Mouse (Mus musculus) right cerebral cortex, postnatal 10 days (tissue): ENCODE results near the gene Esr2.
"Not testable (repeated sequence)": the region's sequence is repeated elsewhere in the genome, so short reads cannot be mapped to it uniquely, and the experiment has no call there.

Source experiments
- DNase-seq, 2 experiments: peaks; one replicate each; pipeline ENCODE4 v3.0.0; 2021; ENCODE audit warnings: low spot score in 2 of 2

Esr2 gene

GRCm38 (mm10) chr12:76152389-76152788, 24.7 kb downstream of the Esr2 start:
- not testable (repeated sequence) for DNase-seq

- DNase-seq = no peak
These were observed 40.4 kb downstream of the Esr2 start for GRCm38 (mm10) chr12:76136701-76137100.

- not testable (repeated sequence) for DNase-seq
These were observed 44.0 kb downstream of the Esr2 start for GRCm38 (mm10) chr12:76133081-76133480.

- no peak for DNase-seq
These were observed 44.5 kb downstream of the Esr2 start for GRCm38 (mm10) chr12:76132591-76132990.

GRCm38 (mm10) chr12:76130891-76131290, 46.2 kb downstream of the Esr2 start:
- no peak for DNase-seq

- no peak for DNase-seq
These were observed 46.8 kb downstream of the Esr2 start for GRCm38 (mm10) chr12:76130281-76130680.

GRCm38 (mm10) chr12:76128831-76129230, 48.2 kb downstream of the Esr2 start:
- no peak for DNase-seq

GRCm38 (mm10) chr12:76128306-76128705, 48.8 kb downstream of the Esr2 start:
- no peak for DNase-seq

GRCm38 (mm10) chr12:76123223-76123622, 53.8 kb downstream of the Esr2 start:
- no peak for DNase-seq

GRCm38 (mm10) chr12:76117632-76118153, 59.4 kb downstream of the Esr2 start:
- DNase-seq = no peak

- no peak for DNase-seq
These were observed 60.5 kb downstream of the Esr2 start for GRCm38 (mm10) chr12:76116577-76116976.

- no peak for DNase-seq
These were observed 66.0 kb downstream of the Esr2 start for GRCm38 (mm10) chr12:76111046-76111445.

GRCm38 (mm10) chr12:76109646-76110405, 67.2 kb downstream of the Esr2 start:
- no peak for DNase-seq

GRCm38 (mm10) chr12:76104596-76105351, 72.3 kb downstream of the Esr2 start:
- no peak for DNase-seq

GRCm38 (mm10) chr12:76102621-76103020, 74.4 kb downstream of the Esr2 start:
- DNase-seq = peak in 1 of 2 experiments; percentile 47

- DNase-seq = no peak
These were observed 81.7 kb downstream of the Esr2 start for GRCm38 (mm10) chr12:76095117-76096035.

GRCm38 (mm10) chr12:76093613-76094588, 83.2 kb downstream of the Esr2 start:
- DNase-seq = no peak

GRCm38 (mm10) chr12:76092789-76093466, 84.1 kb downstream of the Esr2 start:
- DNase-seq = no peak

GRCm38 (mm10) chr12:76087025-76087424, 90.0 kb downstream of the Esr2 start:
- no peak for DNase-seq
